13 mouse cellular contexts compared by ENCODE assay signal in the genomic region with DNA sequence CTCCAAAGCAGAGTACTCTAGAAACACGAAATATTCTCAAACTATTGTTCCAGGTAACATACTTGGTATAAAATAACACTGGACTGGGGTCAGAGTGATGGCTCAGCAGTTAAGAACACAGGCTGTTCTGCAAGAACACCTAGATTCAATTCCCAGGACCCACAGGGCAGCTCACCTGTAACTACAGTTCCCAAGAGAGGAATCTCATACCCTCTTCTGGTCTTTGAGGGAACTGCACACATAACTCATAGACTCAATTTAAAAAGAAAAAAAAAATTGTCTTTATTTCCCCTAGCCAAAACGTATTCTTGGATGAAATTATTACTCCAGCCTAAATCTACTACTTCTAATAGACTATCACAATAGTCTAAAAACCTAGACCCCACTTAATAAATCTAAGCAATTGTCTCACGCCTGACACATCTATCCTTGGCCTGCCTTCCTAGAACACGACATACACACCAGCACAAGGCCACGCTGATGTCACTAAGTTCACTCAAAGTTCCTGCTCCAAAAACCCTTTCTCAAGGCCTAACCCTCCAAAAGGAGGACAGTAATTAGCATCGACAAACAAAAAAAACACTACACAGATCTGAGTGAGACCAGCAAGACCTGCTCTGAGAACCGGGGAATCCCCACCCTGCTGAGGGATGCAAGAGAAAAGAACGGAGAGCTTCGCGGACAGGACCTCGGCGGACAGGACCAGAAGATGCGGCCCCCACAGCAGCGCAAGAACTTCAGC.
DNase-seq lines count a peak whose midpoint lies in the region; ATAC-seq and TF ChIP-seq lines count a peak whose summit lies in the region.
"Had no signal": no experiment of that assay in that cellular context is flagged by ENCODE, and none has a peak within 500 bp of the region (broad histone marks: within the 10 kb centered on the region; RNA-seq: fewer than 3 reads in every experiment).

No protein-coding gene starts in this region.

- H3K27ac ChIP-seq in embryonic facial prominence, embryonic 11.5 days (replicated peaks; ENCODE audit: low read depth, low read length), result no peak overlapping the region
- H3K27ac ChIP-seq in embryonic facial prominence, embryonic 10.5 days (replicated peaks), result no peak overlapping the region
- H3K27ac ChIP-seq in kidney, postnatal 0 days, result no peak overlapping the region
- H3K27ac ChIP-seq: embryonic facial prominence, embryonic 13.5 days; forebrain, embryonic 13.5 days; heart, embryonic 15.5 days; liver, embryonic 13.5 days had no signal

- no peak for ATAC-seq in embryonic facial prominence, embryonic 11.5 days (replicated peaks; ENCODE audit: insufficient number of reproducible peaks, low FRiP score, low TSS enrichment, low read depth)
- no peak for ATAC-seq in kidney, postnatal 0 days (replicated peaks; ENCODE audit: low FRiP score, low read depth)
- ATAC-seq in erythroid progenitor cell, adult 5-6 weeks (replicated peaks; ENCODE audit: low FRiP score, poor library complexity, severe bottlenecking), result no peak
- ATAC-seq: forebrain, embryonic 13.5 days had no signal

- no peaks in the 10 kb centered on the region for H3K27me3 ChIP-seq in embryonic facial prominence, embryonic 11.5 days (ENCODE audit: control insufficient read depth, insufficient read depth, low read length)
- no peaks in the 10 kb centered on the region for H3K27me3 ChIP-seq in embryonic facial prominence, embryonic 10.5 days (replicated peaks; ENCODE audit: low read depth, poor library complexity, severe bottlenecking)
- H3K27me3 ChIP-seq in kidney, postnatal 0 days (ENCODE audit: insufficient read depth, low read length), result no peaks in the 10 kb centered on the region
- H3K27me3 ChIP-seq: embryonic facial prominence, embryonic 13.5 days; forebrain, embryonic 13.5 days; heart, embryonic 15.5 days; liver, embryonic 13.5 days had no signal

- DNase-seq in embryonic facial prominence, embryonic 11.5 days (ENCODE audit: low spot score), result peak; percentile 32
- no peak for DNase-seq in embryonic facial prominence, embryonic 10.5 days (ENCODE audit: low spot score)
- DNase-seq in kidney, postnatal 0 days (ENCODE audit: low spot score), result peak; percentile 35
- no peak for DNase-seq in kidney, postnatal 4 days
- DNase-seq in retina, embryonic 14.5 days (ENCODE audit: low spot score), result peak; percentile 21
- no peak for DNase-seq in retina, postnatal 1 day
- no peak for DNase-seq in cerebellum, adult 8-10 months
- DNase-seq: kidney, postnatal 36 days; liver, embryonic 13.5 days had no signal

- no peak overlapping the region for H3K4me3 ChIP-seq in embryonic facial prominence, embryonic 11.5 days (ENCODE audit: low read depth, low read length)
- H3K4me3 ChIP-seq in embryonic facial prominence, embryonic 10.5 days, result no peak overlapping the region
- H3K4me3 ChIP-seq in kidney, postnatal 0 days (replicated peaks; ENCODE audit: low read depth, low read length), result no peak overlapping the region
- H3K4me3 ChIP-seq: embryonic facial prominence, embryonic 13.5 days; forebrain, embryonic 13.5 days; heart, embryonic 15.5 days; liver, embryonic 13.5 days had no signal

- no peak overlapping the region for H3K4me2 ChIP-seq in embryonic facial prominence, embryonic 11.5 days (ENCODE audit: low read depth, low read length)
- no peak overlapping the region for H3K4me2 ChIP-seq in kidney, postnatal 0 days (ENCODE audit: low read length)
- H3K4me2 ChIP-seq: embryonic facial prominence, embryonic 13.5 days; forebrain, embryonic 13.5 days; heart, embryonic 15.5 days; liver, embryonic 13.5 days had no signal

- WGBS in embryonic facial prominence, embryonic 11.5 days, result 93% methylated on average over 14 of the region's 14 CpGs
- WGBS in embryonic facial prominence, embryonic 10.5 days, result 94% methylated on average over 14 of the region's 14 CpGs
- WGBS in kidney, postnatal 0 days, result 89% methylated on average over 14 of the region's 14 CpGs

- no peaks in the 10 kb centered on the region; the same call in 1 of the 2 replicates for H3K36me3 ChIP-seq in embryonic facial prominence, embryonic 11.5 days (replicated peaks; ENCODE audit: control insufficient read depth, insufficient read depth, low read depth, low read length)
- peaks cover 93% of the 10 kb centered on the region for H3K36me3 ChIP-seq in embryonic facial prominence, embryonic 10.5 days (replicated peaks)
- H3K36me3 ChIP-seq in kidney, postnatal 0 days (ENCODE audit: insufficient read depth, low read length), result peaks cover 43% of the 10 kb centered on the region

- no peaks in the 10 kb centered on the region for H3K9me3 ChIP-seq in embryonic facial prominence, embryonic 11.5 days (replicated peaks; ENCODE audit: control insufficient read depth, low read length)
- no peaks in the 10 kb centered on the region for H3K9me3 ChIP-seq in embryonic facial prominence, embryonic 10.5 days
- no peaks in the 10 kb centered on the region for H3K9me3 ChIP-seq in kidney, postnatal 0 days (replicated peaks; ENCODE audit: low read length)
- H3K9me3 ChIP-seq: embryonic facial prominence, embryonic 13.5 days; forebrain, embryonic 13.5 days; heart, embryonic 15.5 days; liver, embryonic 13.5 days had no signal

- no peaks in the 10 kb centered on the region for H3K4me1 ChIP-seq in embryonic facial prominence, embryonic 11.5 days (ENCODE audit: control insufficient read depth, insufficient read depth, low read length)
- H3K4me1 ChIP-seq in embryonic facial prominence, embryonic 10.5 days, result no peaks in the 10 kb centered on the region
- H3K4me1 ChIP-seq in kidney, postnatal 0 days (replicated peaks; ENCODE audit: insufficient read depth, low read length), result no peaks in the 10 kb centered on the region
- H3K4me1 ChIP-seq: embryonic facial prominence, embryonic 13.5 days; forebrain, embryonic 13.5 days; liver, embryonic 13.5 days had no signal

- no peak overlapping the region for H3K9ac ChIP-seq in embryonic facial prominence, embryonic 11.5 days (replicated peaks; ENCODE audit: low read length)
- H3K9ac ChIP-seq in kidney, postnatal 0 days (ENCODE audit: low read depth, low read length), result no peak overlapping the region
- H3K9ac ChIP-seq: embryonic facial prominence, embryonic 13.5 days; forebrain, embryonic 13.5 days; heart, embryonic 15.5 days; liver, embryonic 13.5 days had no signal

- peak; percentile 49; the same call in 1 of the 2 replicates for TF ChIP-seq CTCF in kidney, postnatal 0 days (IDR thresholded peaks at IDR 0.05; ENCODE audit: low read depth)

Comparison
In these comparisons a context has a peak if more than half of its experiments do, and no peak if none do; other contexts are left out.
1. DNase-seq: peak in embryonic facial prominence, embryonic 11.5 days (single experiment), kidney, postnatal 0 days (single experiment) and retina, embryonic 14.5 days (single experiment); none in embryonic facial prominence, embryonic 10.5 days (single experiment), kidney, postnatal 4 days (0 of 2), retina, postnatal 1 day (single experiment) and cerebellum, adult 8-10 months (single experiment).